Mouse (Mus musculus): ENCODE data around the gene Elavl2.

The Elavl2 gene

DNA sequence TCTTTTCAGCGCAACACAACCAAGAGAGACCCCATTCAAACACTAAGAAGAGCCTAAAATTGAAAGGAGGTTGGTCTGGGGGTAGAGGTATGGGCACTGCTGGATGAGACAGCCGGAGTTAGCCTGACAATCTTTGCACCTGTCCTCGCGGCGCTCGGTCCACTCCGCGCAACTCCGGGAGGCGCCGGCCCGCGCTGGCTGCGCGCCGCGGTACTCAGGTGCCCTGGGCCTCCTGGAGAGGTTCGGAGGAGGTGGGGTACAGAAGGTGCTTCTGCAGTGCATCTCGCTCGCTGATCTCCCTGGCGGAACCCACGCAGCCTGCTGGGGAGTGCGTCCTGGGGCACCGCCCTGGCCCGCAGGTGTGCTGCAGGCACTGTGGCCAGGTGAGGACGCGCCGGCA, at the start of gene Elavl2:
Gene Elavl2 (minus strand): TSS at position 363 of the 400 bp plus-strand sequence.
- no peak for DNase-seq (ENCODE audit: extremely low spot score, low read depth, low spot score)

DNA sequence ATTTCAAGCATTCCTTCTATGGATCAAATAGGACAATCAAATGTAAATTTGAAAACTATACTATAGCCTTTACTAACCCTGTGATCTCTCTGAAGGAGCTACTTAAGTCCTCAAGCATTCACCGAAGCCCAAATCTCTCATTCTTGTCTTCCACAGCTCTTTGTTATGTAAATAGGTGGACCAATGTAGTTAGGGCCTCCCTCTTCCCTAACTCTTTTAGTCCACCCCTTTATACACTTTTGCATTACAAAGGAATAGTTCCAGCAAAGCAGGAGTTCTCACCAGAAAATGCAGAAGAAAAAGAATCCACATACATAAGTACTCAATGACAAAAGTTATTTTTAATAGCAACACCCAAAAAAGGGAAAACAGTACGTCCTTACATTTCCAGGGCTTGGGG, 47.3 kb upstream of the Elavl2 start:
- DNase-seq (ENCODE audit: extremely low spot score, low read depth, low spot score): no peak

DNA sequence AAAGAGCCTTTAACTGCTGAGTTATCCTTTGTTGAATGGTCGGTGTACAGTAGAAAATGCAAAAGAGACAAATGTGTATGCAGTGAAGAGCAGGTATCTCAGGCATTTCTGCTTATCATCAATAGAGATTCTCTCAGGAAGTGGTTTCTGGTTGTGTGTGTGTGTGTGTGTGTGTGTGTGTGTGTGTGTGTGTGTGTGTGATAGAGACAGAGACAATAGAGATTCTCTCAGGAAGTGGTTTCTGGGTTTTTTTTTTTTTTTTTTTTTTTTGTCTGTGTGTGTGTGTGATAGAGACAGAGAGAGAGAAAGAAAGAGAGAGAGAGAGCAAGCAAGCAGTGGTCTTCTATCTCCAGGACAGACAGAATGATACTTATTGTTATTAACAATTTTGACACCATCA, 15.0 kb upstream of the Elavl2 start:
- DNase-seq (ENCODE audit: extremely low spot score, low read depth, low spot score): no peak

DNA sequence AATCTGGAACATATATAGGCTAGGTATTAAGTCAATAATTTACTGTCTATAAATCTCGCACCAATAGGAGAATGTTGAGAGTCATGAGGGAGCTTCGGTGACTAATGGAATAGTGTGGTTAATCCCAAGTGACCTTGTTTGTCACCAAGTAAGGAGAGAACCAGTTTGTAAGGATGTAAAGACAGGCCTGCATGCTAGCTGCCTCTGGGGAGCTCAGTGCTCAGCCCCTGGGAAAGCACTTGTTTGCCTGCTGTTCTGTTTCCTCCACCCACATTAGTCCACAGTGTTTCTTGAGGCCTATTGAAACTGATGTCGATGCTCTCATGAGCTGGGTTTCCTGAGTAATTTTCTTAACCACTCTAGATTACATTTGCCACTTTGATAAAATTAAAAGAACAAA, 4.5 kb upstream of the Elavl2 start:
- DNase-seq (ENCODE audit: extremely low spot score, low read depth, low spot score): no peak

DNA sequence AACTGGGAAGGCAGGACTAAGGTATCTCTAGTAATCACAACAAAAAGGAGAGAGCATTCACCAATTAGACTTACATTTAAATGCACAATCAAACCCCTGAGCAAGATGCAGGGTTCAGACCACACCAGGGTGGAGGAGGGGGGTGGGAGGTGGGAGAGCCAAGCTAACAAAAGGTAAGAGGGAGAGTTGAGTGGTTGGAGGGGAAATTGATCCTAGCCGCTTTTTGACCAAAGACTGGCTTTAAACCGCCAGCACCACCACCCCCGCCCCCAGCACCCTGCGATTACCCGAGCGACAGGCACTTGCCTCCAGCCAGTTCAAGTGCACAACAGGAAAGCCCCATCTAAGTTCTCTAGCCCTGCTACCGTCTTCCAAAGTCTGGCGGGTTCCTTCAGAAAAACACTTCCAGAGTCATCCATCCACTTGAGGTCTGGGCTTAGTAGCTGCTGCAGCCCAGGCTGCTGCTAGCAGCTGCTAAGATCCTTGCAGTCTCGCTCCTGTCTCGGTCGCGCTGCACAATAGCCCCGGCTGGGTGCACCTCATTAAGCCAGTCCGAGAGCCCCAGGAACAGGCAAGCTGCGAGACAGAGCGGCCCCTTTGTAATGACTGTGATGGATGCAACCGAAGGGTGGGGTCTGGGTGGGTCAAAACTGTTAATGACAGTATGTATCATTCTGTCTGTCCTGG, 932 bp downstream of the Elavl2 start:
- no peak for DNase-seq (ENCODE audit: extremely low spot score, low read depth, low spot score)

DNA sequence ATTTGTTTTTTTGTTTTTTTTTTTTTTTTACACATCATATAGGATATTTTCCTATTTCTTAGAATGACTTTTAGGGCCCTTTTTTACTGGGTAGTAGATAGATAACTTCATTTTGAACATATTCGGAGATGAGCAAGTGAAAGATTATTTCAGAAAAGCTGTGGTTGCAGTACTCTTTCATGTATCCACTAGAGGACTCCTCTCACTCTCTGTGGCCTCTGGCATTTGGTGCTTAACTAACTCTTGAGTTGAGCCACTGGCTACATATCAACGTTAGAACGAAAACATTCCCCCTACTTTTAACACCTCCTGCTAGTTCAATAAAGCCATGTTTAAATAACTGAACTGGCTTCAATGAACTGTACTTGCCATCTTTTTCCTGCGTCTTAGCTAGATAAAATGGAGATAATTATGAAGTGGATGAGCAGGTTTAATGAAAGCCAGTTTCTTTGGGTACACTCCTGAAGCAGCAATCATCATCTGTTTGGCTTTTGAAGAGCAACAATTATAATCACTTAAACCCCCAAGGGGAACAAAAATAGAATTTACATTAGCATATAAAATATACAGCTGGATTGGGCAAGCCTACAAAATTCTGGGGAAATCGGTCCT, 8.5 kb downstream of the Elavl2 start:
- no peak for DNase-seq (ENCODE audit: extremely low spot score, low read depth, low spot score)

DNA sequence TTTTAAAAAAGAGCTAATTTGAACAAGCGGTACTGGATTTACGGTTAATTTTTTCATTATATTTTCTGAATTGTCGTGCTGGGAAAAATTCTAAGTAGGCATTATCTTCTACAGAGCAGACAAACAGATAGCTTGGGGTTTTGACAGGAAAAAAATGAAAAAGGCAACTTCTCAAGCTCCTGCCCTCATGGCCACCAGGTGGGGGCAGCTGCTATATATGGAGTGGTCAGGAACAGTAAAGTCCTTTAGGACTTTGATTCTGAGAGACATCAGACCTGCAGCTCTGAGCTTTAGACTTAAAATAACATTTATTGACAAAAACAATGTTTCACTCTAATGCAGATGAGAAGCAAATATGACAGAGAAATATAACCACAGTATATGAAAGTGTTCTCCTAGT, 12.9 kb downstream of the Elavl2 start:
- no peak for DNase-seq (ENCODE audit: extremely low spot score, low read depth, low spot score)

DNA sequence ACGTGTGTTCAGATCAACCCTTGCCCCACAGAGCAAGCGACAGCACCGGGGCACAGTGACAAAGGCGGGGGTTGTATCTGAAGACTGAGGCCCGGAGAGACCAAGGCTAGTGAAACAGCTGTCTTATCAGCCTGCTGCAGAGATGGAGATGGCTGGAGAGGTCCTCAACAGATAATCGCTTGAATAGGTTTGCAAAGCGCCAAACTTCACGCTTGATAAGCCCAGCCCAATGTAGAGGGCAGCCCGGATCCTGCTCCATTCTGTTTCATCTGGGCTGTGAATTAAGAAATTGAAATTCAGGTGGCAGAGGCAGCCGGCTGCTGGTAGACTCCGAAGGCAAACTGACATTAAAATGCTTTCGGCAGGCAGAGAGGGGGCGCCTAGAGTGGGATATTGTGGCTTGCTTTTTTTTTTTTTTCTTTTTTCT, 19.4 kb downstream of the Elavl2 start:
- no peak for DNase-seq (ENCODE audit: extremely low spot score, low read depth, low spot score)

DNA sequence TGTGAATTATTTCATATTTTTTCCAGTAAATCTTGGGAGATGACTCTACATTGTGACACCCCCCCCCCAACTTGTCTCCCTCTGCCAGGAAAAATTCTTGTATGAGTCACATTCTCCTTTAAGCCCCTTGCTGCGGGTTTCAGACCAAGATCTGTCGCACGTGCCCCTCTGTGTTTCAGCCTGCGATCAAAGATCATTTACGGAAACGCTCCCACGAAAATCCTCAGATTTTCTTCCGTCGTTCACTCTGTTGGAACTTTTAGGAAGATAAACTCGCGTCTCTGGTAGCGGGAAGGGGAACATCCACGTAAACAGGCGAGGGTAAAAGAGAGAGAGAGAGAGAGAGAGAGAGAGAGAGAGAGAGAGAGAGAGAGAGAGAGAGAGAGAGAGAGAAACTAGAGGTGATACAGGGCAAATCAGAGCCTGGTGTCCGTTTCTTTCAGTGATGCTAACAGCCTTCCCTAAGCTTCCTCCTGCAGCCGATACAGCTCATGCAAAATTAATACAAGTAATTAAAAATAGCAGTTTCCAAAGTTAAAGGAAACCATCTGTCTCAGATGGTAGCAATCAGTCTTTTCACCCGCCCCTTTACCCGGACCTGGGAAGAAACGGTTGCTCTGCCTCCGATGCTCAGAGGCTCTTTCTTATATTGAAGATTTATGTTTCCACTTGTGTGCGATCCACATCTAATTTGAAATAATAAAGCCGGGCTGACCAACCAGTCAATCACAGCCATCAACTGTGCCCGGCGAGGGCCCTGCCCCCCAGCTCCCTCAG, 20.1 kb downstream of the Elavl2 start:
- DNase-seq (ENCODE audit: extremely low spot score, low read depth, low spot score): no peak

DNA sequence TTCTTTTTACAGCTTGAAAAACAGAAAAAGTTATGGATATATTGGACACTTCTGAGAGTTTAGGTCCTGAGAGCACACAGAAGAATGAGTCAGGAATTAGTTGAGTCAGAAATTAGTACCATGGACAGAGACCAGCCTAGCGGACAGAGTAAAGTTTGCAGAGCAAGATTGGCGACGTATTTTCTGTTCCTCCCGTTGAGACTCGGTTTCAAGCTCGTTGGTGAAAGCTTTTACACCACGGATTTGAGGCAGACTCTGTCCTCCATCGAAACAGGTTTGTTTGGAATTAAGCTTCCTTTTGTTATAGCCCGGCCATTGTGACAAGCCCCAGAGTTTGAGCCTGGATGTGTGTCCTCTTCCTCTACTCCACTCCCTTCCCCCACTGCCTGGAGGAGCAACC, 21.0 kb downstream of the Elavl2 start:
- DNase-seq (ENCODE audit: extremely low spot score, low read depth, low spot score): no peak

DNA sequence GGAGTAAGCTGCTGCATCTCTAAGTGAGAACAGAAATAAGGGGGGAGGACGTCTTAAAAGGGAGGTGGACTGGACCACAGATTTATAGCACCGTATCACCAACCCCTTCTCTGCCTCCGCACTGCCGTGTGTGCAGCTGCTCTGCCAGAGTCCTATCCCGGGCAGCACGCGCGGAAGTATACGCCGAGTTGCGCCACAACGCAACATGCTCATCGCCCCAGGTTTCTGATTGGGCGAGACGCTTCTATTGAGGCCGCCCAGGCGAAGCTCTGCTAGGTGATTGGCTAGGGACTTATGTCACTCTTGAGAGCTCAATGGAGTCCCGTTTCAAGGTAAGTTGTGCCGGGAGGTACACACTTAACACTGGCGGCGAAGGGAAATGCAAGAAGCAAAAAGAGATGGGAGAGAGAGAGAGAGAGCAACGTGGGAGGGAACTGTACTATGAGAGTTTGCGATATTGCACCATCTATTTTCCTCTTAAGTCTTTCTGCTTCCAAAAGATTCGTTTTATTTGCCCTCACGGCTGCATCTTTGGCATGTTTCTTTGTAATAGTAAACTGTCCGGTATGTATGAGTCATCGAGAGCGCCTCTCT, 24.2 kb downstream of the Elavl2 start:
- peak; percentile 95 for DNase-seq (ENCODE audit: extremely low spot score, low read depth, low spot score)

DNA sequence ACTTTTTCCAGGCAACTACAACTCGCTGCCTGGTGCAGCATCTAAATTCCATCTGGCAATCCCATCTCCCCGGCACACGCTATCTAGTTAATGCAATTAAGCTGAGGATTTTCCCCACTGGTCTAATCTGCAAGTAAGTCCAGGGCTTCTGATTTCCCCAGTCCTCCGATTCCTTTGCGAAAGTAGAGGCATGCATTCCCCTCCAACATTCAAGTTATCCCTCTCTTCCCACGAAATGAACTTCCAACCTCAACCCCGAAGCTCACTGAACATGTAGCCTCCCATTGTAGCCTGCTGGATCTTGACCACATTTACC, 25.3 kb downstream of the Elavl2 start:
- DNase-seq (ENCODE audit: extremely low spot score, low read depth, low spot score): no peak

DNA sequence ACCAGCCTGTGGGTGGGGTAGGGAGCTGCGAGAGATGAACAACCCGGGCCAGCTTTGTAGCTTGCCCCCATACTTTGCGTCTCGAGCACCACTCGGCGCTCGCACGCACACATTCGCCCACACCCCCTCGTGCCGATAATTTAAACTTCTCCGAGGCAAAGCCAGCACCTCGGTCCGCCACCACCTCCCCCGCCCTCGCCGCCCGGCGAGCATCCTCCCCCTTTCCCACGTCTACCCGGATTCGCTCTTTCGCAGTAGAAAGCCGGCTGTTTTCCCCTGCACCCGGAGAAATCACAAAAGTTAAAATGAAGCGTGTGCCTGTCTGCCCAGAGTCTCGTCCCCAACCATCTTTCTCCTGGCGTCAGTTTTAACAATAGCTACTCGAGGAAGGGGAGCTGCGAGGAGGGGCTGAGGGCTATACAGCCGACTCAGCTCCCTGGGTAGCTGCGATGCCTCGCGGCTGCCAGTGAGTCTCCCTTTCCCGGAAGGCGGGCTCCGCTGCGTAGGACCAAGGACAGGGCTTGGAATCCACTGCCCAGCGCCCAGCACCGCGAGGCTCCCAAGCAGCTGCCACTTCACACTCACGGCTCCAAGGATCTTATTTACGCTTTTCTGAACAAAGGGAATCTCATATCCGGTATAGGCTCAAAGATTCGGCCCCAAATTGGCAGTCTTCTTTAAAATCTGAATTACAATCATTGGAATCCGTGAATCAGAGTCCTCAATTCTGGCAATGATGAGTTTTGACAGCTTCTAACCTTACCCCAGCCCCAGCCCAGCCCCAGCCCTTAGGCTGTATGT, 25.8 kb downstream of the Elavl2 start:
- no peak for DNase-seq (ENCODE audit: extremely low spot score, low read depth, low spot score)

DNA sequence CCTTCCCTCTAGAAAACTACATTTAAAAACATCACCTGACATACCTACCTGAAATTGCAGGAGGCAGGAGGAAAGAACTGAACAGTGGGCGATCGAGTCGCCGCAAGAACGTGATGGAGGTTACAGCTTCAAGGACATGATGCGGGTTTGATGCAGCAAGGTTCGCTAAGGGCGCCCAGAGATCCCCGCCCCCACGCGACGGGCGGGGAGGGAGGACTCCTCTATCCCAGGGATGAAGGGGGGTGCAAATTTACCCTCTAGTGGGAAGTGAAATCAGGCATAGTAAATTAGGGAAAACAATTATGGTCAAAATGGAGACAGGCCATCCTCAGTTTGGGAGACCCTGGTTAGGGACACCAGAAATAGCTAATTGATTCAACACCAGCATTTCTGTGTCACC, 27.7 kb downstream of the Elavl2 start:
- DNase-seq (ENCODE audit: extremely low spot score, low read depth, low spot score): no peak

DNA sequence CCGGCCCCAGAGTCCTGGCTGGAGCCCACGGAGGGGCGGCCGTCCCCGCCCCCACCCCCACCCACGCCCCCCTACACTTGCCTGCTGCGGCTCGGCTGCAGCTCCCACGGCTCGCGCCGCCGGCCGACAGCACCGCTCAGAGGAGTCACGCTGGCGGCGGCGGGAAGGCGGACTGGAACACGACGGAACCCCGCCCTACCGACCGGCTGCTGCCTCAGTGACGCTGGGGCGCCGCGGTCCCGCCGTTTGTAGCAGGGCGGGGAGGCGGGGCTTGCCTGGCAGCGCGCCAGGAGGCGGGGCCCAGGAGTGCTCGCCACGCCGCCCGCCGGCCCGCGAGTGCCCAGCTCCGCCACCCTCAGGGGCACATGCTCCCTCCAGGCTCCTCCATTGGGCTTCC, 28.8 kb downstream of the Elavl2 start:
- no peak for DNase-seq (ENCODE audit: extremely low spot score, low read depth, low spot score)

DNA sequence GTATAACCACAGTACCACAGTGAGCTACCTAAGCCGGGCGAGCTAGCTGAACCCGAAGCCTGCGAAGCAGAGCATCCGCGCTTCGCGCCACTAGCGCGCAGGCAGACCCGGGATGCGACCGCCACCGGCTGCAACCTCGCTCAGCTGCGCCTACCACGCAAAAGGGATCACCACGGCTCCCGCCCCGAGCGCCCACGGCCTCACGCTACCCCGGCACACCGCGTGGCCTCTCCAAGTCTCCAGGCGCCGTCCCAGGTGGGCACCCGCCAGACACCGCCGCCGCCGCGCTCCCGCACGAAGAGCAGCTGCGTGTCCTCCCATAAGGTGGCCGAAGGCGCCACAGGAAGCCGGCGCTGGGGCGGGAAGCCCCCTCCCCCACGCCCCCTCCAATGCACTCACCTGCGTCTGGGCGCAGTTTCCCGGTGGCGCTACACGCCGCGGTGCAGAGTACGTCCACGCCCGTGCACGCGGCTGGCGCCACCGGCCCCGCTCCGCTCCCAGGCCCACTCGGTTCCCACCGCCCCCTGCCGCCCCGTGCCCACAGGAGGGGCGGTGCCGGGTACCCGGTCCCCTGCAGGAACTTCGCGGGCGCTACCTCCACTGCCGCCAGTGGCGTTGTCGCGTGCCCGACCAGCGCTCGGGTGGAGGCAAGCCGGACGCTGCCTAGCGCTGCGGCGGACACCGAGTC, 29.3 kb downstream of the Elavl2 start:
- DNase-seq (ENCODE audit: extremely low spot score, low read depth, low spot score): no peak

DNA sequence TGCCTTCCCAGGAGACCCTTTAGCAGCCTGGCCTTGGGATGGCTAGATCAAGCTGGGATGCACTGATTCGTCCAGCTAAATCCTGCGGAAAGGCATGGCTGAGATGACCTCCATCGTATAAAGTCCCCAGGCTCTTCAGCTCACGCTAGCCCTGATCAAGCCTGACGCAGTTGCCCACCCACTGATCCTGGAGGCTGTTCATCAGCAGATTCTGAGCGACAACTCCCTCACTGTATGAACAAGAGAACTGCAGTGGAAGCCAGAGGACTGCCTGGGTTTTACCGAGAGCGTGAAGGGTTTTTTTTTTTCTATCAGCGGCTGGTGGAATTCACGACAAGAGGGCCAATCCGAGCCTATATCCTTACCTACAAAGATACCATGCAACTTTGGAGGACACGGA, 35.3 kb downstream of the Elavl2 start:
- no peak for DNase-seq (ENCODE audit: extremely low spot score, low read depth, low spot score)

DNA sequence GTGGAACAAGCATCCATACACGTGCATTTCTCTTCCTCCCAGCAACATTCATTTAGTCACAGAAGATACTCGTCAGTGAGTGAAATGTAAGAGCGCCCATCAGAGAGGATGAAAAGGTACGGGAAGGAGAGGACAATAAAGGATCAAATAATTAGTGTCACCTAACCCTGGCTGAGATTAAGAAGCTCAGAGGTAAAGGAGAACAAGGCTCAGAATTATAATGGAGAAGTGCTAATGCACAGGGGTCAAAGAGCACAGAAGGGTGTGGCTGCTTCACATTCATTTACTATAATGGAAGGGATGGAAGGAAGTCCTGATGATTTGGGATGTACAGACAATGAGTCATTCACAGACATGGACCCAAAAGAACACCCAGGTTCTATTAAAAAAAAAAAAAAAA, 36.6 kb downstream of the Elavl2 start:
- DNase-seq (ENCODE audit: extremely low spot score, low read depth, low spot score): no peak

DNA sequence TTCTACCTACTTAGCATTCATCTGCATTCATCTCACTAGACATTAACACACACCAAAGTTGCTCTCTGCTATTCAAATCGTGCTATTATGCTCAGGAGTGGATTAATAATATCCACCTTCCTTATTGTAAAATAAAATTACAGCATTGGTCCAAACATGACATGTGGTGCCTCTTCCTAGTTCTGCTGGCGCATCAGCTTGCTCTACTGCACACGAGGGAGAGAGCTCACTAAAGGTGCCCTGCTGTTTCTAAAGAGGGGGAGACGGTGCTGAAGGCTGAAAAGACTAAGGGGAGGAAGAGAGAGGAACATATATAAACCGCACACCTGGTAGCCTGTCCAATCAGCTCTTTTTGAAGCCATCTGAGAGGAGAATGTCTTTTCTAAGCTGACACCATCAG, 38.1 kb downstream of the Elavl2 start:
- no peak for DNase-seq (ENCODE audit: extremely low spot score, low read depth, low spot score)

DNA sequence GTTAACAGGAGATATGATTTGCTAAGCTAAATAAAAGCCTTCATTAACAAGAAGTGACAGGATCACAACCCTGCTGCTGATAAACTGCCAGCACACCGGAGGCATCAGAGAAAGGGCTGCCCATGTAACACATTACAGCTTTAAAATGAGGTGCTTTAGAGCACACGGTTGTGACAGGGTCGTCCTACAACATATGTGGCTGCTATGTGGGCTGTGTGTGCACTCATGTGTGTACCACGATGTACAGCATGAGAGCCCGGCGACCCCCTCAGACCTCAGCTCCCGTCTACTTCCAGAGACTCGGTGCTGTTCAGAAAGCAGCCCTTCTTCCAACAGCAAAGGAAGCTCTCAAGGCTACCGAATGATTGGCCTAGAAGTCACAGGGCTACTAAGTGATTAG, 47.4 kb downstream of the Elavl2 start:
- no peak for DNase-seq (ENCODE audit: extremely low spot score, low read depth, low spot score)

DNA sequence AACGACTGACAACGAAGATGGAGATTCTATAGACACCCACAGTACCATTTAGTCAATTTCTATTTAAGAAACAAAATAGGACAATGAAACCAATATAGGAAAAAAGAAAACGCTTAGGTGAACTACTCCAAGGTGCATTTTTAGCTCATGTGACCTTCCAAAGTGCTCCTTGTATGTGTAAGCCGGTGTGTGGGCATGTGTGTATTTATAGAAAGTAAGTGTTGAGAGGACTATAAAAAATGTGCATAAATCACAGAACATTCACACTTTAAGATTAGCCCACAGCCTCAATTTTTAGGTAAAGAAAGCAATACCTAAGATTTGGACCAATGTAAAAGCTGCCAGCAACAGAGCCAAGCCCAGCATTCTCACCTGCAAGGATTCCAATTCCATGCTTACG, 51.0 kb downstream of the Elavl2 start:
- DNase-seq (ENCODE audit: extremely low spot score, low read depth, low spot score): no peak

Measured in hindlimb bud, embryonic 11.5 days (tissue).